Mouse (Mus musculus) frontal cortex, postnatal 36 days (tissue): Measurements from ENCODE around the gene Cyp24a1.

Source experiments
- DNase-seq, 2 experiments: peaks; one replicate each; pipeline ENCODE4 v3.0.0; 2022; ENCODE audit warnings: low spot score in 2 of 2

Gene Cyp24a1

DNA sequence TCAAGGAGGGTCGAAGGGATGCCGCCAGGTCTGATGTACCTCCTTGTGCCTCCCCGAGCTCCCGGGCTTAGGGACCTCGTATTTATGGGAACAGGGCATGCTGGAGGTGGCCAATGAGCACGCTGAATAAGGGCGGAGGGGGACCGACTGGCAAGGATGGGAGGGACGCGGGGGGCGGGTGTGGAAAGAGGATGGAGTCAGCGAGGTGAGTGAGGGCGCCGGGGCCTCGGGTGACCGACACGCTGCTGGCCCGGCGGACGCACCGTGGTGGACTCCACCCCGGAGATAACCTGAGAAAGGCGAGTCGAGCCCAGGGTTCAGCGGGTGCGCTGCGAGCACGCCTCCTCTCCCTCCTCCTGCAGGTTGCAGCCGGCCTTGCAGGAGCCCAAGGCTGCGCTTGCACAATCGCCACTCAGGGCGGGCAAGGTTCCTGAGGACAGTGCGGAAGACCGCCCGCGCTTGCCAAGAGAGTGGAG lies at the start of gene Cyp24a1:
TSS of gene Cyp24a1 (minus strand) at position 55 of the 476 bp plus-strand sequence.
- DNase-seq, result no peak

- no peak for DNase-seq
These were observed 48.8 kb upstream of the Cyp24a1 start for GRCm38 (mm10) chr2:170545745-170546144.

DNA sequence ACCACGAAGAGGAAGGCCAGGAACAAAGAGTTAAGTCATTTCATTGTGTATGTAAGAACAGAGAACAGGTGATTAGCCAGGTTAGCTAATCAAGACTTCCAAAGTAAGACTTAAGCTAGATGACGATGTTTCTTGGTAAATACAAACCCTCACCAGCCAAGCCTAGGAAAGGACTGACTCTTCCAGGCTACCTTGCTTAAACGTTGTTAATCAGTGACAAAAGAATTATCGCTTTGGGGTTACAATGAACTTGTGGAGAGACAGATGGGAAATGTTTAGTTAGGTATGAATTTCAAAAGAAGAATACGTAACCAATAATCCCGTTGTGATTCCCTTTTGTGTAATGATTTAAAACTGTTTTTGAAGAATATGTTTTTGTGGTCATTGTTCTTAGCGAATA lies 48.0 kb upstream of the Cyp24a1 start:
- DNase-seq, result no peak

DNA sequence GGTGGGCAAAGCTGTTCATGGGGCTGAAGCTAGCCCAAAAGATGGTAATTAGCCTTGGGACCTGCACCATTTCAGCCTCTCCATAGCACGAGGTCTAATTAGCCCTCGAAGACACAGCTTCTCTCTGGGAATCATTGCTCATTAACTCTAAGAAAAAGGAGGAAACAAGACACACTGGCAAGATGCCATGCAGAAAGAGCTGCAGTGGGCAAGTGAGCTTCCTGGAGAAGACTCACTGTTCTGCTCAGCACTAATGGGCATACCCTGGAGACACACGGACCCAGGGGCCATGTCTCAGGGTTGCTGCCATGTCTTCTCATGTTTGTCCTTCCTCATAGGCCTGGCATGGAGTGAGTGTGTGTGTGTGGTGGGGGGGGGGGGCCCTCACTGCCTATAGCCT lies 47.2 kb upstream of the Cyp24a1 start:
- DNase-seq, result no peak

GRCm38 (mm10) chr2:170543625-170544024 lies 46.7 kb upstream of the Cyp24a1 start:
- no peak for DNase-seq

DNA sequence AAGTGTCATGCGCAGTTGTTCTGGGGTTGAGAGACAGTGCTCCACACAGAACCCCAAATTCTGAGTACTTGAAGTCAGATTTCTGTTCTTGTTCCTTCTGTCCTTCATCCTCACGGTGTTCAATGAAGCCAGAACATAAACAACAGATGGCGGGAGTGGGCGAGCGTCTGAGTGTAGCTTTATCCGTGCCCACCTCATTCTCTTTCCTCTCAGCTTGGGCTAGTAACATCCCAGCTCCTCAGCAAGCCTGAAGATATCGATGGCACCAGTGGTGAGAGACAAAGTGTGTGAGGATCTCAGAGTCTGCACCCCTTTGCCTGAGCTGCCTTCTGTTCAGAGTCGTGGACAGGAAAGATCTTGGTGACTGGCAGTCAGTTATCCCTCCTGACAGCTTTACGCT lies 42.3 kb upstream of the Cyp24a1 start:
- peak; percentile 73 to 79 for DNase-seq

- DNase-seq, result no peak
These were observed 38.9 kb upstream of the Cyp24a1 start for GRCm38 (mm10) chr2:170535841-170536240.

GRCm38 (mm10) chr2:170534803-170535174 lies 37.8 kb upstream of the Cyp24a1 start:
- DNase-seq, result no peak

DNA sequence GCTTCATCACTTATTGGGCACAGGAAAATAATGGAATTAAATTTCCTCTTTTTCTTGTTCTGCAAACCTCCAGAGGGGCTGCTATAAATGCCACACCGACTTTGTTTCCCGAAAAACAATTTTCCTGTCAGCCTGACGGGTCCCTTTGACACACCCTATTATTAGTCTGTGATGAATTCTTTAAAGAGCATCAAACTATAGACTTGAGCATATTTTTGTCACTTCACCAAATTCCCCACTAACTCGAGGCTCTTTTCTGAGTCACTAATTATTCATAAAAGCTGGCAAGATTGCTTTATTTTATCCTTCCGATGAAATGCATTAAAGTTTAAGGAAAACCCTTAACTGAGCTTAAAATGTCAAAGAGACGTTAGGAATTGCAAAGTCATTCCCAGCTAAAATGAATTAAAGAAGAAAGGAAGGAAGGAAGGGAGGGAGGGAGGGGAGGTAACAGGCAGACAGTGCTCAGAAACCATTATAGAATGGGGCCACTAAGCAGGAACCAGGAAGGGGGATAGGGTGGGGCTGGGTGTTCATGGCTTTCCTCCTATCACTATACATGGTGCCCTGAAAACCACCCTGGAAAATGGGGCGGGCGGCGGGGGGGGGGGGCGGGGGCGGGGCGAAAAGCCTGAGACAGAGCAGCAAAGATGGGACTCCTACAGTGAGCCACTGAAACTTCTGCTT lies 37.3 kb upstream of the Cyp24a1 start:
- no peak for DNase-seq

GRCm38 (mm10) chr2:170530256-170530655 lies 33.3 kb upstream of the Cyp24a1 start:
- DNase-seq, result no peak

DNA sequence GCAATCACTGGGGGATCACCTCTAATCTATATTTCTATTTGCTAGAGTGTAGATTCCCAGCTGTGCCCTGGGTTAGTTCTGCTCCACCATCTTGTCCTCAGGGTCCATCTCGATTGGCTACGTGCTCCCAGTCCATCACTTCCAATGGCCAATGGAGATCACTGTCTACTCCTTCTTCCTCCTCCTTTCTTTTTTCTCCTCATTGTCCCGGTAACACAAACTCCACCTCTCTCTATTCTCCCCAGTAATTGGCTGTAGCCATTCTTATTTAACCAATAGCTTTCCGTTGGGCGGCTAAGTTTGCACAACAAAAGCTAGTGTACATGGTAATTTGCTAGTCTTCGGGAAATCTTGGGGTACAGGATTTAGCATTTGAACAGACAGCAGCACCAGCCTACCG lies 32.8 kb upstream of the Cyp24a1 start:
- DNase-seq, result no peak

DNA sequence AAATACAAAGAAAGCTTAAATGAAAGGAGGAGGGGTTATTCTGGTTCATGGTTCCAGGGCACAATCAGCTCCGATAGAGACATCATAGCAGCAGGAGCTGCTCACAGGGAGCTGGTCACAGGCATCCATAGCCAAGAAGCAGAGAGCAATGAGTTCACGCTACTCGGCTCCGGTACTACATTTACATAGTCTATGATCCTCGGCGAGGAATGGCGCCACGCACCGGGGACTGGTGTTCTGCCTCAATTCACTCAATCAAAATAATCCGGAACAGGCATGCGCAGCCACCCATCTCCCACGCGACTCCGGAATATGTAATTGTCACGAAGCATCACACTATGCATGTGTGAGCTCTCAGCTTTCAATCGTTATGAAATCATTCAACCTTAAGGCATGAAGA lies 31.1 kb upstream of the Cyp24a1 start:
- DNase-seq, result no peak

DNA sequence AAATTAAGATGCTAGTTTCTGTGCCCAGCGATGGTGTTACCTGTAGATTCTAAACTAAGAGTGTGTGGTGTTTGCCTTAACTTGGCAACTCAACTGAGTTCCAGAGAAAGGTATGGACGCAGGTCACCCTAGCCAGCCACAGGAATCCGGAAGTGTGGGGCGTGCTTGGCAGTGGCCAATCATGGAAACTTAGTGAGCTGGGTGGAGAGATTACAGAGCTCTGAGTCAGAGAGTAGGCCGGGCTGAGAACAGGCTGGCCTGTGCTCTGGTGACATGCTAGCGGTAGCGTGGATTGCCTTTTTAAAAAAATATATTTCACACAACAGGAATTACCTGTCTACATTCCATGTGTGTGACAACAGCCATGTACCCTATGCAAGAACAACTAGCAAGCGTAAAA lies 29.6 kb upstream of the Cyp24a1 start:
- DNase-seq, result no peak

DNA sequence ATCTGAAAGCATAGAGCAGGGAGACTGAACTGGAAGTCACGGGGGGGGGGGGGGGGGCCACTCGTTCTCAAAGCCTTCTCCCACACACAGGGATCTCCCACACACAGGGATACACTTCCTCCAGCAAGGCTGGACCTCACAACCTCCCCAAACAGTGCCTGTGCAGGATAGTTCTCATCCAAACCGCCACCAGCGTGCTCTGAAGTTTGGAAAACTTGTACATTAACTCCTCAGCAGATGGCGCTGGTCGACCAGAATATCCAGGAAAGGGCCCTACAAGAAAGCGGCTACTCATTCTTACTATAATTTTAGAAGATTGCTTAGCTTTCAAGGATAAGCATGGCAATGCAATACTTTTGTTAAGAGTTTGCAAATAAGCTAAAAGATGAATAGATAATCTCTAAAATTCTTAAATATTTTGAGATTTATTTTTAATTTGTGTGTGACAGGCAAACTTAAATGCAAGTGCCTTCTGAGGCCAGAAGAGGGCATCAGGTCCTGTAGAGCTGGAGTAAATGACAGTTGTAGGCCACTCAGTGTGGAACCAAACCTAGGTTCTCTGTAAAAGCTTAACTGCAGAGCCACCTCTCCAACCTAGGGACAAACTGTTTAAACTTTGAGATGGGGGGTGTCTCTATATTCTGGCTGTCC lies 23.5 kb upstream of the Cyp24a1 start:
- peak; percentile 39 to 62 for DNase-seq

DNA sequence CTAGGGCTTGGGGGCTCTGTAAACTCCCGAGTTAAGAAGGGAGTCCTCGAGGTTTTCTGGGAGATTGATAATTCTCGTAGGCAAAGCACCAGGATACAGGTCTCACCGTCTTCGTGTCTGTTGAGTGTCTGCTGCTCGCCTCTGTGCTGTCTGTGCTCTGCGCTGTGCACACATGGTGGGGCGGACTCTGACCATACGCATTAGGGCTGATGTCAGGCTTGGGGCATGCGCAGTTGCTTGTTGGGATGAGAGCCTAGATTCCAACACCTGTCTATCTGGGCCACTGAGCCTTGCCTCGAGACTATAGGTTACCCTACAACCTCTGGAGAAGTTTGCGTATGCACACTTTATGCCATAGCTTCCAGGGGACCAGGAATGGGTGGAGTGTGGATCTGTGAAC lies 16.8 kb upstream of the Cyp24a1 start:
- no peak for DNase-seq

GRCm38 (mm10) chr2:170511073-170511891 lies 14.3 kb upstream of the Cyp24a1 start:
- DNase-seq, result peak; percentile 91 to 93

- peak; percentile 95 to 97 for DNase-seq
These were observed 11.9 kb upstream of the Cyp24a1 start for GRCm38 (mm10) chr2:170508821-170509220.

GRCm38 (mm10) chr2:170507734-170508133 lies 10.8 kb upstream of the Cyp24a1 start:
- peak; percentile 87 to 92 for DNase-seq

GRCm38 (mm10) chr2:170503983-170504382 lies 7.0 kb upstream of the Cyp24a1 start:
- DNase-seq, result no peak

DNA sequence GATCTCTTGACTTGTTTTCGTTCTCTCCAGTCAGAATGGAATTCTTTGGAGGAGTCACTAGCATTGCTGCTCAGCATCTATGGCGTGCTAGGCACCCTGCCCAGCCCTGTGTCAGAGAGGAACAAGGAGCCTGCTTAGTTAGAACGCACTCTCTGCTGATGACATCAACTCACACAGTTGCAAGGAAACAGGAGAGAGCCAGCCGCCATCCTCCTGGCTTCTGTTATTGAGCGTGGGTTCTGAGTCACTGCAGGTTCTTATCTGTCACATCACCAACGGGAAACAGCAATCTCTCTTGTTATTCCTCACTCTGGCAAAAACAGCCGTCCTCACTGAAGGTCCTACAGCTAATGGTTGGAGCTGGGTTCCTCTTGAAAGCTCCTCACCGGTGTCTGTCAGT lies 6.4 kb upstream of the Cyp24a1 start:
- DNase-seq, result no peak

GRCm38 (mm10) chr2:170498011-170498410 lies 1.1 kb upstream of the Cyp24a1 start:
- no peak for DNase-seq

GRCm38 (mm10) chr2:170496154-170496930 lies 603 bp downstream of the Cyp24a1 start, which contains the start of gene Pfdn4:
Pfdn4 (plus strand) TSS chr2:170496428.
- no peak for DNase-seq
